Mouse (Mus musculus): ENCODE measurements around the gene Defb43. TPM values are rescaled to one million over a fixed set of nuclear protein-coding genes. Genes with fewer than 3 reads are reported as not detected.

Gene Defb43
- total RNA-seq, 2 experiments from 2014 or later, result not detected

DNA sequence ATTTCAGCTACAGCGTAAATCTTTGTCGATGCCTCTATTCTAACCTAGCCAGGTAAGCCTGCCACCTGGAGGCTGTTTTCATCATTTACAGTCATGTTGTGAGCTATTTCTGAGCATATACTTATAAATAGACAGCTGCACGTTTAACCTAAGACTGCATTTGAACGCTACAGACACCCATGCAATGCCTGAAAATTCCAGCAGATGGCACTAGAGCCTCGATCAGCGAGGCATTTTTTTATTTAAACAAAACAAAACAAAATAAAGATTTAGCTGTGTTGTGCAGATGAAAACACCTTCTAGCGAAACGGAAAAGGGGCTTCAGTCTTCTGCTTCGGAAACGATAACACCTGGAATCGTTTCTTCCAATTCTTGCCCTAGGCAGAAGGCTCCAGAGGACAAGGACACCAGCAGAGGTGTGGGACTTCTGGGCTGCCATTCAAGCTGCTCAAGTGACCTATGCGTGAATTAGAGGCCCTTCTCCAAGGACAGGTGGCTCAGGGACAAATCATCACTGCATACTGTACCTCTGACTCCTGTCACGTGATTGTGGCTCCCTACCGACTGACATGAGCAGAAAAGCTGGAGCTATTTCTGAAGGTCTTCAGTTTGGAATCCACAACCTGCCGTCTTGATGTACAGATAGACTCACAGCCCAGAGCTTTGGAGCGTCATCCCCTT is 55.2 kb downstream of the Defb43 start:
- peak; percentile 77 for DNase-seq

Other genes starting within 250 kb of the Defb43 start
- gene Wdfy2, start 174.1 kb upstream of the Defb43 start, total RNA-seq (2021), result 10 to 100 TPM in 1 of 2 experiments, 1 to 10 TPM in 1; 8.9 to 10.1 TPM
- gene Defb48, start 27.3 kb upstream of the Defb43 start, total RNA-seq (2021), result not detected
- not detected for gene Defb47, start 13.7 kb upstream of the Defb43 start, total RNA-seq (2021)
- not detected for gene Defb42, start 35.2 kb downstream of the Defb43 start, total RNA-seq (2021)
- gene Defb30, start 38.2 kb downstream of the Defb43 start, total RNA-seq (2021), result not detected

All from gastrocnemius, postnatal 10 days (tissue).